Mouse (Mus musculus): ENCODE results near the gene Arid5b.

The Arid5b gene

GRCm38 (mm10) chr10:68164723-68165706, 113.5 kb downstream of the Arid5b start:
- no peak for DNase-seq (ENCODE audit: low spot score)

GRCm38 (mm10) chr10:68164137-68164536, 114.4 kb downstream of the Arid5b start:
- DNase-seq (ENCODE audit: low spot score), result no peak

GRCm38 (mm10) chr10:68159759-68160158, 118.8 kb downstream of the Arid5b start:
- no peak for DNase-seq (ENCODE audit: low spot score)

- no peak for DNase-seq (ENCODE audit: low spot score)
These were observed 120.0 kb downstream of the Arid5b start for GRCm38 (mm10) chr10:68158555-68158954.

GRCm38 (mm10) chr10:68157511-68157910, 121.0 kb downstream of the Arid5b start:
- no peak for DNase-seq (ENCODE audit: low spot score)

- no peak for DNase-seq (ENCODE audit: low spot score)
These were observed 121.8 kb downstream of the Arid5b start for GRCm38 (mm10) chr10:68156646-68157245.

GRCm38 (mm10) chr10:68156159-68156558, 122.4 kb downstream of the Arid5b start:
- DNase-seq (ENCODE audit: low spot score), result no peak

GRCm38 (mm10) chr10:68155431-68156119, 123.0 kb downstream of the Arid5b start:
- no peak for DNase-seq (ENCODE audit: low spot score)

GRCm38 (mm10) chr10:68154046-68154765, 124.3 kb downstream of the Arid5b start:
- DNase-seq (ENCODE audit: low spot score), result no peak

- no peak for DNase-seq (ENCODE audit: low spot score)
These were observed 125.0 kb downstream of the Arid5b start for GRCm38 (mm10) chr10:68153344-68154045.

GRCm38 (mm10) chr10:68148495-68148894, 130.0 kb downstream of the Arid5b start:
- DNase-seq (ENCODE audit: low spot score), result no peak

GRCm38 (mm10) chr10:68147730-68148129, 130.8 kb downstream of the Arid5b start:
- no peak for DNase-seq (ENCODE audit: low spot score)

- DNase-seq (ENCODE audit: low spot score), result peak; percentile 79
These were observed 131.7 kb downstream of the Arid5b start for GRCm38 (mm10) chr10:68146842-68147241.

- DNase-seq (ENCODE audit: low spot score), result no peak
These were observed 133.1 kb downstream of the Arid5b start for GRCm38 (mm10) chr10:68145286-68145950.

GRCm38 (mm10) chr10:68142501-68142900, 136.0 kb downstream of the Arid5b start:
- no peak for DNase-seq (ENCODE audit: low spot score)

- no peak for DNase-seq (ENCODE audit: low spot score)
These were observed 137.0 kb downstream of the Arid5b start for GRCm38 (mm10) chr10:68141567-68141966.

- DNase-seq (ENCODE audit: low spot score), result no peak
These were observed 137.7 kb downstream of the Arid5b start for GRCm38 (mm10) chr10:68140871-68141270.

- DNase-seq (ENCODE audit: low spot score), result no peak
These were observed 138.2 kb downstream of the Arid5b start for GRCm38 (mm10) chr10:68140306-68140705.

GRCm38 (mm10) chr10:68138123-68138522, 140.4 kb downstream of the Arid5b start:
- no peak for DNase-seq (ENCODE audit: low spot score)

- no peak for DNase-seq (ENCODE audit: low spot score)
These were observed 141.2 kb downstream of the Arid5b start for GRCm38 (mm10) chr10:68137151-68137833.

Data from layer of hippocampus, adult 9-10 months (tissue).